Mouse (Mus musculus) macrophage (primary cell): ENCODE results near the gene Usp18. TPM values are rescaled to one million over a fixed set of nuclear protein-coding genes. Genes with fewer than 3 reads are reported as not detected.

Source experiments
- H3K27ac ChIP-seq: fragments of 350-480 bp; formaldehyde crosslinking; 2 replicates; pipeline ENCODE4 v1.9.0; 2021
- H3K36me3 ChIP-seq: fragments of 350-480 bp; formaldehyde crosslinking; 2 replicates; pipeline ENCODE4 v1.9.0; 2021; ENCODE audit errors: inconsistent target
- H3K4me3 ChIP-seq: fragments of 350-480 bp; formaldehyde crosslinking; 2 replicates; pipeline ENCODE4 v1.9.0; 2021; ENCODE audit errors: inconsistent target
- H3K79me2 ChIP-seq: fragments of 350-480 bp; formaldehyde crosslinking; 2 replicates; pipeline ENCODE4 v1.9.0; 2021; ENCODE audit errors: inconsistent target
- WGBS: methylation state at CpG from one replicate; pipeline ENCODE4 v1.1.7; 2026; ENCODE audit warnings: inconsistent platforms; ENCODE audit not compliant: missing documents; 5-methylcytosine and 5-hydroxymethylcytosine counted together
- polyA plus RNA-seq: library from polyadenylated mRNA; stranded (reverse); fragments of 250-400 nt; gene quantifications from 3 replicates; pipeline ENCODE4 v1.2.4, GENCODE M21; 2018; ENCODE audit warnings: inconsistent platforms

Gene Usp18
- polyA plus RNA-seq, 1 experiment from 2014 or later: 14.8 TPM

GRCm38 (mm10) chr6:121243161-121243560 lies 2.5 kb upstream of the Usp18 start:
- no peak overlapping the region for H3K27ac ChIP-seq
- WGBS: 88% methylated on average over 10 of the region's 10 CpGs
- peaks cover 41% of the 10 kb centered on the region for H3K79me2 ChIP-seq
- H3K36me3 ChIP-seq: no peaks in the 10 kb centered on the region; the same call in 1 of the 2 replicates
- H3K4me3 ChIP-seq: no peak overlapping the region

- peaks cover 69% of the 10 kb centered on the region for H3K79me2 ChIP-seq
- WGBS: 9% methylated on average over 4 of the region's 4 CpGs
- H3K4me3 ChIP-seq: peak overlapping the region; percentile 66
- H3K27ac ChIP-seq: peak overlapping the region; percentile 76
- H3K36me3 ChIP-seq: peaks cover 10% of the 10 kb centered on the region; the same call in 1 of the 2 replicates
Measured at GRCm38 (mm10) chr6:121246037-121246361, 293 bp downstream of the Usp18 start.

DNA sequence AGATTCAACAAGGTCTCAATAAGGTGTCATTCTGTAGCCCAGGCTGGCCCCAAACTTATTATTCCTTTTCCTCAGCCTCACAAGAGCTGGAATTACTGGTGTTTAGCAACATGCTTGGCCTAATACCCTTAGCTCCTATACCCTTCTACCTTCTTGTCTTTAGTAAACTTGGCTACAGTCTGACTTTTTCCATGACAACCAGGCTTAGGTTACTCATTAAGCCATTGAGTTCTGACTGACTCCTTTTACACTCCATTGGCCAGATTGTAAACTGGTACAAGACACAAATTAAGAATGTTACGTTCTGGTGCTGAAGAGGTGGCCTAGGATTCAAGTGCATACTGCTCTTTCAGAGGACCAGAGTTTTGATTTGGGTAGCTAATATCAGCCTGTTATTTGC lies 4.7 kb downstream of the Usp18 start:
- no peak overlapping the region for H3K27ac ChIP-seq
- WGBS: 100% methylated on average over 1 of the region's 1 CpGs
- H3K4me3 ChIP-seq: no peak overlapping the region
- peaks cover 76% of the 10 kb centered on the region for H3K79me2 ChIP-seq
- peaks cover 46% of the 10 kb centered on the region for H3K36me3 ChIP-seq

DNA sequence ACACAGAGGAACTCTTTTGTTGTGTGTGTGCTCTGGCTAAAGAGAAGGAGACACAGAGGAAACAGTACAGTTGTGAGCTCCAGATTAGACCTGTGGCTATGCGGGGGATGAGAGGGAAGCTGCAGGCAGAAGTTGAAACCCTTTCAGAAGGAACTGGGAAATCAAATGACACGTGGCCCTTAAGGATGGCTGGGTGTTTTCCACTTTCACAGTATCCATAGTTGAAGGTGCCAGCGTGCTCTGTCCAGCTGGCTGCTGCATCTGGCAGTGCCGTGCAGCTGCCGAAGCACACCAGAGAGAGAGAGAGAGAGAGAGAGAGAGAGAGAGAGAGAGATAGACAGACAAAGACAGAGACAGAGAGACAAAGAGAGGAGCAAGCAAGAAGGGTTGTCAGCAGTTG lies 5.5 kb downstream of the Usp18 start:
- Histone ChIP-seq H3K36me3 (peaks cover 54% of the 10 kb centered on the region), H3K4me3 (no peak overlapping the region), H3K27ac (no peak overlapping the region), H3K79me2 (peaks cover 78% of the 10 kb centered on the region)
- 23% methylated on average over 5 of the region's 5 CpGs for WGBS

GRCm38 (mm10) chr6:121260548-121260947 lies 14.8 kb downstream of the Usp18 start:
- peaks cover 93% of the 10 kb centered on the region for H3K36me3 ChIP-seq

DNA sequence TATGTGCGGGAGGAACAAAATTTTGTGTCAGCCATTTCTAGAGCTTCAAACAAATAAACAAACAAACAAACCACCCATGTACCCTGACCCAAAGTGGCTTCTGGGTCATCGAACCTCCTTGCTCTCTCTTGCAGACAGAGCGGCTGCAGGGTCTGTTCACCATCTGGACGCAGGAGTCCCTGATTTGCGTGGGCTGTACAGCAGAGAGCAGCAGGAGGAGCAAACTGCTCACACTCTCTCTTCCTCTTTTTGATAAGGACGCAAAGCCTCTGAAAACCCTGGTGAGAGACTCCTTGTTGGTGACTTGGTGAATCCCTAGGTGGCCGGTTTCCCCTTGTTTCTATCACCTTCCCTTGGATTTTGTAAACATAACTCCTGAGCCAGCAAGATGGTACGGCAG lies 15.5 kb downstream of the Usp18 start:
- WGBS: 48% methylated on average over 8 of the region's 8 CpGs
- H3K27ac ChIP-seq: no peak overlapping the region
- H3K36me3 ChIP-seq: peaks cover 93% of the 10 kb centered on the region
- peaks cover 22% of the 10 kb centered on the region for H3K79me2 ChIP-seq
- no peak overlapping the region for H3K4me3 ChIP-seq

More at GRCm38 (mm10) chr6:121260548-121260947, 14.8 kb downstream of the Usp18 start:
- Histone ChIP-seq H3K27ac (no peak overlapping the region), H3K79me2 (peaks cover 29% of the 10 kb centered on the region), H3K4me3 (no peak overlapping the region)
- 16% methylated on average over 7 of the region's 9 CpGs for WGBS

DNA sequence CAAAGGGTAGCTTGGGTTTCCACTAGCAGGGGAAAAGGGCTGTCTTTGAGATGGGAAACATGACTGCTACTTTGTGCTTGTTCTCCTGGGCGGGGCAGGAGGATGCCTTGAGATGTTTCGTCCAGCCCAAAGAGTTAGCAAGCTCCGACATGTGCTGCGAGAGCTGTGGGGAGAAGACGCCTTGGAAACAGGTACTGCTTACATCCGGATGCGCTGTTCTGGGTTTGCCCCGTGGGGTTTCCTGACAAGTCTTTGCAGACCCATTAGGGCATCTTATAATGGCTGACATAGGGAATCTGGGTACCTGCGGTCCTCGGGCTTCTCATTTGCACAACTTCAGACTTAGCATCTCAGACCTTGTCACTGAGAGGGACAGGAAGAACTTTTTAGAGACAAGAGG lies 16.3 kb downstream of the Usp18 start:
- Histone ChIP-seq H3K36me3 (peaks cover 93% of the 10 kb centered on the region), H3K4me3 (no peak overlapping the region), H3K79me2 (peaks cover 14% of the 10 kb centered on the region), H3K27ac (no peak overlapping the region)
- 97% methylated on average over 10 of the region's 10 CpGs for WGBS

GRCm38 (mm10) chr6:121262496-121262895 lies 16.8 kb downstream of the Usp18 start:
- Histone ChIP-seq H3K36me3 (peaks cover 94% of the 10 kb centered on the region), H3K4me3 (no peak overlapping the region), H3K27ac (no peak overlapping the region), H3K79me2 (peaks cover 10% of the 10 kb centered on the region)
- 92% methylated on average over 11 of the region's 11 CpGs for WGBS

DNA sequence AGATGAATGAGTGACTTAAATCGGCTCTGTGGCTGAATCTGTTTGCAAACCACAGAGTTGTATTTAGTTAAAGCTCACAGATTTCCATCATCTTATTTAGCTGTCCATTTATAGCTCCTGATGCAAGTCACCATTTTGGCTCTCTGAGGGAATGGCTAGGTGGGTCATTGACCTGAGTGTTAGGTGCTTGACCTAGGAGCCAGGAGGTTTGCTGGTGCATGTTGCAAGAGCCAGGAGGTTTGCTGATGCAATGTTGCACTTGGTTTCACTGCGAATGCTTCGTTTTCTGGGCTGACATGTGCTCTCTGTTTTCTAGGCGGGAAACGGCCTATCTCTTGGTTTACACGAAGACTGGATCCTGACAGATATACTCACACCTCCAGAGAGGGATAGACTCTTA lies 24.4 kb downstream of the Usp18 start:
- 92% methylated on average over 6 of the region's 6 CpGs for WGBS
- Histone ChIP-seq H3K27ac (no peak overlapping the region), H3K36me3 (peaks cover 55% of the 10 kb centered on the region), H3K4me3 (no peak overlapping the region), H3K79me2 (no peaks in the 10 kb centered on the region)

GRCm38 (mm10) chr6:121271707-121272074 lies 26.0 kb downstream of the Usp18 start:
- H3K79me2 ChIP-seq: no peaks in the 10 kb centered on the region
- peak overlapping the region; percentile 69 for H3K4me3 ChIP-seq
- WGBS: 40% methylated on average over 4 of the region's 4 CpGs
- H3K36me3 ChIP-seq: peaks cover 39% of the 10 kb centered on the region
- H3K27ac ChIP-seq: no peak overlapping the region

DNA sequence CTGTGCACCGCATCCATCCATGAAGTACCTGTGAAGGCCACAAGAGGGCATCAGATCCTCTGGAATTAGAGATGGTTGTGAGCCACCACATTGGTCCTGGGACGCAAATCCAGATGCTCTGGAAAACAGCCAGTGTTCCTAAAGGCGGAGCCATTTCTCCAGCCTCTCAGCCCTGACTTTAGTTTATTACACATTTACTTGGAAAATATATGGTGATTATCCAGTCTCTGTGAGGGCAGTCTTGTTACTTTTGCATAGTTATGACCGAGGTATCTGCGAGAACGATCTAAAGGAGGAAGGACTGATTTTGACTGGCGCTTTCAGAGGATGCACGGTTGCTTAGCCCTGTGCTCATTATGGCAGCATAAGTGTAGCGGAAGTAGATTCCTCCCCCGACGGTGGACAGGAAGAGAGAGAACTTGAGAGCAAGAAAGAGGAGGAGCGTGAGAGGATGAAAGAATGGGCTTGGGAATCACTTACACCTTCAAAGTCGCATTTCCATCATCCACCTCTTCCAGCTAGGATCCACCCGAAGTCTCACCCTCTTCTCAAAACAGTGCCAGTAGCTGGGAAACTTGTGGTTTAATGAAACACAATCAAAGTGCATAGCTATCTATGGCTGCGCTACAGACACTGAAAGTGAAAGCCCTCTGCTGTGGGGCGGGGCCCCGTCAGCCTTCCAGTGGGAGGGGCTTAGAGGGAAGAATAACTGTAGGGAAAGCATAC lies 26.5 kb downstream of the Usp18 start:
- Histone ChIP-seq H3K4me3 (peak overlapping the region; percentile 69), H3K36me3 (peaks cover 34% of the 10 kb centered on the region), H3K27ac (peak overlapping the region; percentile 50), H3K79me2 (no peaks in the 10 kb centered on the region)
- WGBS: 2% methylated on average over 17 of the region's 17 CpGs

GRCm38 (mm10) chr6:121274356-121274755 lies 28.6 kb downstream of the Usp18 start:
- 86% methylated on average over 3 of the region's 3 CpGs for WGBS

GRCm38 (mm10) chr6:121284132-121284531 lies 38.4 kb downstream of the Usp18 start:
- no peak overlapping the region for H3K4me3 ChIP-seq
- no peaks in the 10 kb centered on the region for H3K36me3 ChIP-seq
- H3K27ac ChIP-seq: no peak overlapping the region
- WGBS: 88% methylated on average over 5 of the region's 5 CpGs
- no peaks in the 10 kb centered on the region for H3K79me2 ChIP-seq

More at GRCm38 (mm10) chr6:121274356-121274755, 28.6 kb downstream of the Usp18 start:
- Histone ChIP-seq H3K27ac (no peak overlapping the region), H3K36me3 (peaks cover 13% of the 10 kb centered on the region; the same call in 1 of the 2 replicates), H3K79me2 (no peaks in the 10 kb centered on the region), H3K4me3 (no peak overlapping the region)

DNA sequence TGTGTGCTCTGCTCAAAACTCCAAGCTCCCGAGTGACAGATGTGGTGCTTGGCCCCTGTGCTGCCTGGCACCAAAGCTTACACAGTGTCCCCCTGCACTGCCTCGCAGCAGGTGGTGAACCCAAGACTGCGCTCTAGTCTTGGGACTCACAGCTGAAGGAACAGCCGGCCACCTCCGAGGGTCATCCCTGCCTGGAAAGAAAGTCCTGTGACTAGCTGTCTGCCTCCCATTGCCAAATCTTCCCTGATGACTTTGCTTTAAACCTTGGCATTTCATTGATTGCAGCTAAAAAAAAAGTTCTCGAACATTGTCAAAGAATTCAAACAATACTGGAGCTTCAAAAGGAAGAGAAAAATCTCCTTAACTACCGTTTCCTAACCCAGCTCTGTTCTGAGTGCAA lies 53.6 kb downstream of the Usp18 start:
- Histone ChIP-seq H3K36me3 (no peaks in the 10 kb centered on the region), H3K27ac (no peak overlapping the region), H3K4me3 (no peak overlapping the region), H3K79me2 (no peaks in the 10 kb centered on the region)
- 83% methylated on average over 7 of the region's 7 CpGs for WGBS

- H3K36me3 ChIP-seq: no peaks in the 10 kb centered on the region
- WGBS: 41% methylated on average over 11 of the region's 11 CpGs
- no peak within 1 kb of the TSS for H3K4me3 ChIP-seq
Measured at GRCm38 (mm10) chr6:121299954-121300353, 54.2 kb downstream of the Usp18 start, which contains the start of gene Slc6a13. TSS of gene Slc6a13 (plus strand) at chr6:121300227.

GRCm38 (mm10) chr6:121300504-121300903 lies 54.8 kb downstream of the Usp18 start:
- Histone ChIP-seq H3K4me3 (no peak overlapping the region), H3K79me2 (no peaks in the 10 kb centered on the region), H3K36me3 (no peaks in the 10 kb centered on the region), H3K27ac (no peak overlapping the region)
- WGBS: 73% methylated on average over 9 of the region's 9 CpGs

More at GRCm38 (mm10) chr6:121299954-121300353, 54.2 kb downstream of the Usp18 start, which contains the start of gene Slc6a13:
- H3K79me2 ChIP-seq: no peaks in the 10 kb centered on the region
- no peak within 1 kb of the TSS for H3K27ac ChIP-seq
